Mouse (Mus musculus): Measurements from ENCODE around the gene Ccr4.

DNA sequence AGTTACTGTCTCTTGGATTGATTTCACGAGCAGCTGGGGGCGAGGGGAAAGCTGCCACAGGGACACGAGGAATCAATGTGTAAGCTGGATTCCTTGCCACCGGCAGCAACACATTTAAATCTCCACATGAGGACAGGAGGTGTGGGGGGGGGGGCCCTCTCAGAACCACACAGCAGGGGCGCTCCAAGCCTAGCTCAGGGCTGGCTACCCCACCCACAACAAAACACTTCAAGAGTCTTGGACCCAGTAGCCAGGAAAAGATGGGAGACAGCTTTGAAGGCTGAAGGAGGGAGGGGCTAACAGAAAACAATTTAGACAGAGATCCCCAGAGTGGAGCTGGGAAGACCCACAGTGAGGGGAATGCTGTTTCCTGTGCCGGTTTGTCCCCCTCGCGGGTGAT is 21.2 kb upstream of the Ccr4 start:
- TF ChIP-seq CTCF (IDR thresholded peaks at IDR 0.05; ENCODE audit: borderline replicate concordance, control insufficient read depth, extremely low read depth, insufficient read depth, low read length, poor library complexity) (no peak), POLR2A (IDR thresholded peaks at IDR 0.05; ENCODE audit: control insufficient read depth, extremely low read depth, insufficient read depth, low read length, poor library complexity) (no peak)
